Mouse (Mus musculus): ENCODE measurements around the gene Lyz2. TPM values are rescaled to one million over a fixed set of nuclear protein-coding genes. Genes with fewer than 3 reads are reported as not detected.
"Not testable (repeated sequence)": the region's sequence is repeated elsewhere in the genome, so short reads cannot be mapped to it uniquely, and the experiment has no call there.

The Lyz2 gene
- polyA plus RNA-seq, 2 experiments, result 38.7 to 105 TPM

- Histone ChIP-seq H3K4me1 (ENCODE audit: control insufficient read depth, insufficient read depth, low read length) (no peaks in the 10 kb centered on the region), H3K4me3 (replicated peaks; ENCODE audit: low read length) (no peak overlapping the region), H3K27ac (replicated peaks; ENCODE audit: low read depth, low read length) (no peak overlapping the region), H3K27me3 (ENCODE audit: control insufficient read depth, insufficient read depth, low read length) (no peaks in the 10 kb centered on the region), H3K9ac (ENCODE audit: low read depth, low read length, severe bottlenecking) (no peak overlapping the region), H3K4me2 (replicated peaks; ENCODE audit: low read depth, low read length, severe bottlenecking) (no peak overlapping the region), H3K9me3 (ENCODE audit: control insufficient read depth, low read length) (no peaks in the 10 kb centered on the region), H3K36me3 (ENCODE audit: control insufficient read depth, insufficient read depth, low read length) (no peaks in the 10 kb centered on the region)
- ATAC-seq (ENCODE audit: low FRiP score, low read depth), result no peak
- no peak for TF ChIP-seq POLR2A (IDR thresholded peaks at IDR 0.05; ENCODE audit: borderline replicate concordance, extremely low read depth, insufficient read depth, insufficient read length)
- no peak for DNase-seq (ENCODE audit: low spot score)
- 80% methylated on average over 10 of the region's 10 CpGs for WGBS
Measured at GRCm38 (mm10) chr10:117275681-117276369, 6.3 kb downstream of the Lyz2 start.

GRCm38 (mm10) chr10:117274645-117275044 is 7.5 kb downstream of the Lyz2 start:
- H3K4me2 ChIP-seq (replicated peaks; ENCODE audit: low read depth, low read length, severe bottlenecking); DNase-seq (ENCODE audit: low spot score); ATAC-seq (ENCODE audit: low FRiP score, low read depth); H3K9me3 ChIP-seq (ENCODE audit: control insufficient read depth, low read length); H3K4me3 ChIP-seq (replicated peaks; ENCODE audit: low read length); H3K9ac ChIP-seq (ENCODE audit: low read depth, low read length, severe bottlenecking); H3K36me3 ChIP-seq (ENCODE audit: control insufficient read depth, insufficient read depth, low read length); H3K27me3 ChIP-seq (ENCODE audit: control insufficient read depth, insufficient read depth, low read length); H3K27ac ChIP-seq (replicated peaks; ENCODE audit: low read depth, low read length); H3K4me1 ChIP-seq (ENCODE audit: control insufficient read depth, insufficient read depth, low read length): not testable (repeated sequence)
- WGBS, result 88% methylated on average over 3 of the region's 7 CpGs

GRCm38 (mm10) chr10:117272023-117272422 is 10.1 kb downstream of the Lyz2 start:
- Histone ChIP-seq H3K27ac (replicated peaks; ENCODE audit: low read depth, low read length) (no peak overlapping the region), H3K9ac (ENCODE audit: low read depth, low read length, severe bottlenecking) (no peak overlapping the region), H3K4me2 (replicated peaks; ENCODE audit: low read depth, low read length, severe bottlenecking) (no peak overlapping the region), H3K36me3 (ENCODE audit: control insufficient read depth, insufficient read depth, low read length) (no peaks in the 10 kb centered on the region), H3K4me3 (replicated peaks; ENCODE audit: low read length) (no peak overlapping the region), H3K9me3 (ENCODE audit: control insufficient read depth, low read length) (no peaks in the 10 kb centered on the region), H3K4me1 (ENCODE audit: control insufficient read depth, insufficient read depth, low read length) (no peaks in the 10 kb centered on the region), H3K27me3 (ENCODE audit: control insufficient read depth, insufficient read depth, low read length) (no peaks in the 10 kb centered on the region)
- TF ChIP-seq POLR2A (IDR thresholded peaks at IDR 0.05; ENCODE audit: borderline replicate concordance, extremely low read depth, insufficient read depth, insufficient read length), result no peak
- DNase-seq (ENCODE audit: low spot score) (no peak), ATAC-seq (ENCODE audit: low FRiP score, low read depth) (no peak)

- ATAC-seq (ENCODE audit: low FRiP score, low read depth) (no peak), DNase-seq (ENCODE audit: low spot score) (no peak)
- no peak overlapping the region for H3K9ac ChIP-seq (ENCODE audit: low read depth, low read length, severe bottlenecking)
Measured at GRCm38 (mm10) chr10:117259870-117260269, 22.3 kb downstream of the Lyz2 start.

GRCm38 (mm10) chr10:117238603-117239002 is 43.5 kb downstream of the Lyz2 start, which contains the start of gene 9530003J23Rik:
Gene 9530003J23Rik, minus strand, starts transcription at chr10:117238703.
- peaks cover 4% of the 10 kb centered on the region; the same call in 1 of the 2 replicates for H3K4me1 ChIP-seq (ENCODE audit: control insufficient read depth, insufficient read depth, low read length)
- H3K9ac ChIP-seq (ENCODE audit: low read depth, low read length, severe bottlenecking), result no peak within 1 kb of the TSS
- H3K9me3 ChIP-seq (ENCODE audit: control insufficient read depth, low read length), result no peaks in the 10 kb centered on the region
- no peak within 1 kb of the TSS for H3K4me3 ChIP-seq (replicated peaks; ENCODE audit: low read length)
- no peaks in the 10 kb centered on the region for H3K36me3 ChIP-seq (ENCODE audit: control insufficient read depth, insufficient read depth, low read length)
- no peak within 1 kb of the TSS for H3K4me2 ChIP-seq (replicated peaks; ENCODE audit: low read depth, low read length, severe bottlenecking)
- no peak for TF ChIP-seq POLR2A (IDR thresholded peaks at IDR 0.05; ENCODE audit: borderline replicate concordance, extremely low read depth, insufficient read depth, insufficient read length)
- DNase-seq (ENCODE audit: low spot score) (no peak), ATAC-seq (ENCODE audit: low FRiP score, low read depth) (no peak)
- no peaks in the 10 kb centered on the region for H3K27me3 ChIP-seq (ENCODE audit: control insufficient read depth, insufficient read depth, low read length)
- no peak within 1 kb of the TSS for H3K27ac ChIP-seq (replicated peaks; ENCODE audit: low read depth, low read length)
- WGBS, result 89% methylated on average over 12 of the region's 12 CpGs

More at GRCm38 (mm10) chr10:117259870-117260269, 22.3 kb downstream of the Lyz2 start:
- Histone ChIP-seq H3K27me3 (ENCODE audit: control insufficient read depth, insufficient read depth, low read length) (no peaks in the 10 kb centered on the region), H3K4me3 (replicated peaks; ENCODE audit: low read length) (no peak overlapping the region), H3K27ac (replicated peaks; ENCODE audit: low read depth, low read length) (no peak overlapping the region), H3K4me1 (ENCODE audit: control insufficient read depth, insufficient read depth, low read length) (no peaks in the 10 kb centered on the region), H3K9me3 (ENCODE audit: control insufficient read depth, low read length) (no peaks in the 10 kb centered on the region), H3K4me2 (replicated peaks; ENCODE audit: low read depth, low read length, severe bottlenecking) (no peak overlapping the region), H3K36me3 (ENCODE audit: control insufficient read depth, insufficient read depth, low read length) (no peaks in the 10 kb centered on the region)
- no peak for TF ChIP-seq POLR2A (IDR thresholded peaks at IDR 0.05; ENCODE audit: borderline replicate concordance, extremely low read depth, insufficient read depth, insufficient read length)

Data from limb, embryonic 14.5 days (tissue).